Mouse (Mus musculus) urinary bladder, postnatal 10 days (tissue): ENCODE measurements around the gene Mucl3.

Experiments
- DNase-seq: peaks from one replicate; pipeline ENCODE4 v3.0.0; 2022; ENCODE audit warnings: low spot score

The Mucl3 gene

DNA sequence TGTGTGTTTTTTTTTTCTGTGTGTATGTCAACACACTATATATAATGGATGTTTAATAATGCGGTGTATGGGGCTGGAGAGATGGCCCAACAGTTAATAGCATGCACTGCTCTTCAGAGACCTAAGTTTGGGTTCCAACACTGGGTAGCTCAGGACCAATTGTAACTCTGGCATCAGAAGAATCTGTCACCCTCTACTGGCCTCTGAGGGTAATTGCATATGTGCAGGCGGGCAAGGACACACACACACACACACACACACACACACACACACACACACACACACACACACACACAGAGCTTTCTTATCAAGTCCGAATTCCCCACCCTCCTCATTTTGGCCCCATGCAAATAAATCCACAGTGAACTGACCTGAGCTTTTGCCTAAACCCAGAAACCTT is 8.3 kb downstream of the Mucl3 start:
- no peak for DNase-seq

DNA sequence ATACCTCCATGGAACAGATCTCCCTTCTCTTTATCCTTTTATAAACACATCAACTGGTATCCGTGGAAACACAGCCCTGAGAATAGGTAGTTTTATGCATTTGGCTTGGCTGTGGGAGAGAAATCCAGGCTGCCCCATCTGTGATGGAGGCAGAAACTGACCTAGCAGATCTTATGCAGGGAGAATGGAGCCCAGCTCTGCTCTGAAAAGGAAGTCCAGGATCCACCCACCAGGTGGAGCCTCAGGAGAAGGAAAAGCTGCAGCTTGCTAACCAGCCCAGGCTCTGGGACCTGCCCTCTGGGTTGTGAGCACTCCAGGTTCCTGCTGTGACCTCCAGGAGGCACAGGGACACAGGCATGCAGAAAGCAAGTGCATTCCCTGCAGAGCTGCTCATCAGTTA is 9.5 kb downstream of the Mucl3 start:
- DNase-seq, result no peak

- no peak for DNase-seq
Measured at GRCm38 (mm10) chr17:35626537-35626936, 17.0 kb downstream of the Mucl3 start, which contains the start of gene Gm9573. Gm9573 (minus strand) TSS chr17:35626637.

GRCm38 (mm10) chr17:35617127-35617526 is 26.4 kb downstream of the Mucl3 start:
- no peak for DNase-seq

DNA sequence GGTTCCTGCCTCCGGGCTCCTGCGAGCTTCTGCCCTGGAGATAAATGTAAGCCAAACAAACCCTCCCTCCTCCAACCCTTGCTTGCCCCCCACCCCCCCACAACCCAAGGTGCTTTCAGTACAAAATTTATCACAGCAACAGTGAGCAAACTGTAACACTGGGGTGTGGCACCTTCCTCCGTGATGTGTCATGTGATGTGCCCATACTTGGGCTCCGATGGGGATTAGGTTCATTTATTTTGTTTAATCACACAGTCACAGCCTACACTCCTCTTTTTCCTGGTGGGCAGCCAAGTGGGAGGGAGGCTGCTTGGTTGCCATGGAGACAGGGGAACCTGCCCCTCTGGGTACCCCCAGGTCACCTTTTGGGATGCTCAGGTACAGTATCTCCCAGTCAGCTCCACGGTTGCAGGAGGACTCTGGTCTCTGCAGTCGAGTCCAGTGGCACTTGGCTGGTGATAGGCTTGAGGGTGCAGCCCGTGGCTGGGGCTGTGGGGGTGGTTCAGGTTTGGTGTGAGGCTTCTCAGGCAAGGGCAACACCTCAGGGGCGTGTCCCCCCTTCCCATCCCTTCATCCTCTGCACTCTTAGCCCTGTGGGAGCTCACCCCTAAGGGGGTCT is 41.6 kb downstream of the Mucl3 start:
- DNase-seq, result no peak

- DNase-seq, result no peak
Measured at GRCm38 (mm10) chr17:35601249-35601648, 42.2 kb downstream of the Mucl3 start, which contains the start of gene Sfta2. Sfta2 (plus strand) TSS chr17:35601549.

GRCm38 (mm10) chr17:35597399-35597798 is 46.1 kb downstream of the Mucl3 start:
- no peak for DNase-seq

- no peak for DNase-seq
Measured at GRCm38 (mm10) chr17:35594456-35594855, 49.0 kb downstream of the Mucl3 start.

GRCm38 (mm10) chr17:35593786-35594185 is 49.7 kb downstream of the Mucl3 start:
- no peak for DNase-seq

DNA sequence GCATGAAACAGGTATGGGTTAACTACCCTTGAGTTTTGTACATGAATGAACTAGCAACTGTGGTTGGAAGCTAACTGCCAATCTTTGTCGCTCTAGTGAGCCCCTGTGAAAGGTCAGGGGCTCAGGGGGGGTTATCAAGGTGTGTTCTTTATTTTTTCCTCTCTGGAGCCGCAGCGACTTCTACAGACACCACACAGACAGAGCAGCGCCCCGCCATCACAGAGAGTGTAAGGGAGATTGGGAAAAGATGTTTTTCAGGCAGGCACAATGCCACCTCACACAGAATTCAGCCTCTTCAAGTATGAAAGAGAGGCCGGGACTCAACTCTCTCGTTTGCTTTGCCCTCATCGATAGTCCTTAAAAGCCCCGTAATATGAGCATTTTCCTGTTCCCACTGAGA is 51.4 kb downstream of the Mucl3 start:
- DNase-seq, result no peak

- no peak for DNase-seq
Measured at GRCm38 (mm10) chr17:35591731-35592130, 51.8 kb downstream of the Mucl3 start.

- no peak for DNase-seq
Measured at GRCm38 (mm10) chr17:35591219-35591578, 52.3 kb downstream of the Mucl3 start.

- peak; percentile 30 for DNase-seq
Measured at GRCm38 (mm10) chr17:35590410-35591218, 52.9 kb downstream of the Mucl3 start.

- no peak for DNase-seq
Measured at GRCm38 (mm10) chr17:35588387-35588786, 55.1 kb downstream of the Mucl3 start.

GRCm38 (mm10) chr17:35587291-35587690 is 56.2 kb downstream of the Mucl3 start:
- no peak for DNase-seq
